Mouse (Mus musculus): ENCODE results near the gene Gnai3. TPM values are rescaled to one million over a fixed set of nuclear protein-coding genes. Genes with fewer than 3 reads are reported as not detected.

Gnai3 gene
- polyA plus RNA-seq, 1 experiment, result 35.7 TPM

GRCm38 (mm10) chr3:108113591-108114289, 32.2 kb downstream of the Gnai3 start:
- TF ChIP-seq CTCF (IDR thresholded peaks at IDR 0.05; ENCODE audit: borderline replicate concordance, control insufficient read depth, extremely low read depth, insufficient read depth, low read length, poor library complexity), result no peak
- no peak for TF ChIP-seq POLR2A (IDR thresholded peaks at IDR 0.05; ENCODE audit: control insufficient read depth, extremely low read depth, insufficient read depth, low read length, poor library complexity)
- H3K27ac ChIP-seq (ENCODE audit: control insufficient read depth, insufficient read depth, low read length), result no peak overlapping the region
- H3K4me3 ChIP-seq (ENCODE audit: control insufficient read depth, insufficient read depth, low read length), result no peak overlapping the region
- DNase-seq, result no peak
- no peaks in the 10 kb centered on the region for H3K4me1 ChIP-seq (replicated peaks; ENCODE audit: control insufficient read depth, insufficient read depth, low read length)
- WGBS, result 93% methylated on average over 7 of the region's 7 CpGs
- H3K36me3 ChIP-seq (ENCODE audit: control insufficient read depth, insufficient read depth, low read length), result peaks cover 77% of the 10 kb centered on the region
- H3K27me3 ChIP-seq (ENCODE audit: control insufficient read depth, insufficient read depth, low read length), result no peaks in the 10 kb centered on the region

GRCm38 (mm10) chr3:108112666-108113065, 33.3 kb downstream of the Gnai3 start:
- 42% methylated on average over 4 of the region's 4 CpGs for WGBS
- H3K36me3 ChIP-seq (ENCODE audit: control insufficient read depth, insufficient read depth, low read length), result peaks cover 77% of the 10 kb centered on the region
- H3K27ac ChIP-seq (ENCODE audit: control insufficient read depth, insufficient read depth, low read length), result no peak overlapping the region

GRCm38 (mm10) chr3:108112246-108112645, 33.7 kb downstream of the Gnai3 start:
- H3K36me3 ChIP-seq (ENCODE audit: control insufficient read depth, insufficient read depth, low read length), result peaks cover 75% of the 10 kb centered on the region
- no peaks in the 10 kb centered on the region for H3K27me3 ChIP-seq (ENCODE audit: control insufficient read depth, insufficient read depth, low read length)
- DNase-seq, result no peak
- 91% methylated on average over 7 of the region's 7 CpGs for WGBS
- no peak overlapping the region for H3K4me3 ChIP-seq (ENCODE audit: control insufficient read depth, insufficient read depth, low read length)
- no peak overlapping the region for H3K27ac ChIP-seq (ENCODE audit: control insufficient read depth, insufficient read depth, low read length)
- TF ChIP-seq POLR2A (IDR thresholded peaks at IDR 0.05; ENCODE audit: control insufficient read depth, extremely low read depth, insufficient read depth, low read length, poor library complexity), result no peak
- no peak for TF ChIP-seq CTCF (IDR thresholded peaks at IDR 0.05; ENCODE audit: borderline replicate concordance, control insufficient read depth, extremely low read depth, insufficient read depth, low read length, poor library complexity)
- no peaks in the 10 kb centered on the region for H3K4me1 ChIP-seq (replicated peaks; ENCODE audit: control insufficient read depth, insufficient read depth, low read length)

More at GRCm38 (mm10) chr3:108112666-108113065, 33.3 kb downstream of the Gnai3 start:
- no peak overlapping the region for H3K4me3 ChIP-seq (ENCODE audit: control insufficient read depth, insufficient read depth, low read length)
- H3K27me3 ChIP-seq (ENCODE audit: control insufficient read depth, insufficient read depth, low read length), result no peaks in the 10 kb centered on the region
- DNase-seq, result no peak
- no peaks in the 10 kb centered on the region for H3K4me1 ChIP-seq (replicated peaks; ENCODE audit: control insufficient read depth, insufficient read depth, low read length)
- no peak for TF ChIP-seq CTCF (IDR thresholded peaks at IDR 0.05; ENCODE audit: borderline replicate concordance, control insufficient read depth, extremely low read depth, insufficient read depth, low read length, poor library complexity)
- no peak for TF ChIP-seq POLR2A (IDR thresholded peaks at IDR 0.05; ENCODE audit: control insufficient read depth, extremely low read depth, insufficient read depth, low read length, poor library complexity)

GRCm38 (mm10) chr3:108111320-108111719, 34.6 kb downstream of the Gnai3 start:
- DNase-seq, result no peak
- H3K36me3 ChIP-seq (ENCODE audit: control insufficient read depth, insufficient read depth, low read length), result peaks cover 76% of the 10 kb centered on the region
- no peak for TF ChIP-seq CTCF (IDR thresholded peaks at IDR 0.05; ENCODE audit: borderline replicate concordance, control insufficient read depth, extremely low read depth, insufficient read depth, low read length, poor library complexity)
- TF ChIP-seq POLR2A (IDR thresholded peaks at IDR 0.05; ENCODE audit: control insufficient read depth, extremely low read depth, insufficient read depth, low read length, poor library complexity), result no peak
- WGBS, result 97% methylated on average over 5 of the region's 5 CpGs
- no peaks in the 10 kb centered on the region for H3K27me3 ChIP-seq (ENCODE audit: control insufficient read depth, insufficient read depth, low read length)
- H3K4me3 ChIP-seq (ENCODE audit: control insufficient read depth, insufficient read depth, low read length), result no peak overlapping the region
- H3K4me1 ChIP-seq (replicated peaks; ENCODE audit: control insufficient read depth, insufficient read depth, low read length), result no peaks in the 10 kb centered on the region
- H3K27ac ChIP-seq (ENCODE audit: control insufficient read depth, insufficient read depth, low read length), result no peak overlapping the region

GRCm38 (mm10) chr3:108105281-108105680, 40.7 kb downstream of the Gnai3 start:
- DNase-seq, result no peak
- no peaks in the 10 kb centered on the region for H3K27me3 ChIP-seq (ENCODE audit: control insufficient read depth, insufficient read depth, low read length)
- H3K4me3 ChIP-seq (ENCODE audit: control insufficient read depth, insufficient read depth, low read length), result no peak overlapping the region
- peaks cover 34% of the 10 kb centered on the region for H3K36me3 ChIP-seq (ENCODE audit: control insufficient read depth, insufficient read depth, low read length)
- no peak overlapping the region for H3K27ac ChIP-seq (ENCODE audit: control insufficient read depth, insufficient read depth, low read length)
- no peaks in the 10 kb centered on the region for H3K4me1 ChIP-seq (replicated peaks; ENCODE audit: control insufficient read depth, insufficient read depth, low read length)
- WGBS, result 99% methylated on average over 3 of the region's 3 CpGs
- TF ChIP-seq CTCF (IDR thresholded peaks at IDR 0.05; ENCODE audit: borderline replicate concordance, control insufficient read depth, extremely low read depth, insufficient read depth, low read length, poor library complexity) (no peak), POLR2A (IDR thresholded peaks at IDR 0.05; ENCODE audit: control insufficient read depth, extremely low read depth, insufficient read depth, low read length, poor library complexity) (no peak)

GRCm38 (mm10) chr3:108102075-108102474, 43.9 kb downstream of the Gnai3 start:
- H3K36me3 ChIP-seq (ENCODE audit: control insufficient read depth, insufficient read depth, low read length), result peaks cover 7% of the 10 kb centered on the region; the same call in 1 of the 2 replicates
- no peaks in the 10 kb centered on the region for H3K27me3 ChIP-seq (ENCODE audit: control insufficient read depth, insufficient read depth, low read length)
- H3K4me1 ChIP-seq (replicated peaks; ENCODE audit: control insufficient read depth, insufficient read depth, low read length), result no peaks in the 10 kb centered on the region
- no peak overlapping the region for H3K27ac ChIP-seq (ENCODE audit: control insufficient read depth, insufficient read depth, low read length)
- TF ChIP-seq POLR2A (IDR thresholded peaks at IDR 0.05; ENCODE audit: control insufficient read depth, extremely low read depth, insufficient read depth, low read length, poor library complexity), result no peak
- no peak overlapping the region for H3K4me3 ChIP-seq (ENCODE audit: control insufficient read depth, insufficient read depth, low read length)
- WGBS, result 94% methylated on average over 6 of the region's 6 CpGs
- no peak for DNase-seq

GRCm38 (mm10) chr3:108101594-108101993, 44.4 kb downstream of the Gnai3 start:
- H3K36me3 ChIP-seq (ENCODE audit: control insufficient read depth, insufficient read depth, low read length), result peaks cover 7% of the 10 kb centered on the region; the same call in 1 of the 2 replicates
- H3K4me3 ChIP-seq (ENCODE audit: control insufficient read depth, insufficient read depth, low read length), result no peak overlapping the region
- DNase-seq, result no peak
- 82% methylated on average over 3 of the region's 3 CpGs for WGBS
- no peak for TF ChIP-seq POLR2A (IDR thresholded peaks at IDR 0.05; ENCODE audit: control insufficient read depth, extremely low read depth, insufficient read depth, low read length, poor library complexity)
- no peak for TF ChIP-seq CTCF (IDR thresholded peaks at IDR 0.05; ENCODE audit: borderline replicate concordance, control insufficient read depth, extremely low read depth, insufficient read depth, low read length, poor library complexity)
- no peaks in the 10 kb centered on the region for H3K4me1 ChIP-seq (replicated peaks; ENCODE audit: control insufficient read depth, insufficient read depth, low read length)
- no peak overlapping the region for H3K27ac ChIP-seq (ENCODE audit: control insufficient read depth, insufficient read depth, low read length)
- H3K27me3 ChIP-seq (ENCODE audit: control insufficient read depth, insufficient read depth, low read length), result no peaks in the 10 kb centered on the region
